Mouse (Mus musculus): ENCODE results near the gene Ccdc42.

Ccdc42 gene

DNA sequence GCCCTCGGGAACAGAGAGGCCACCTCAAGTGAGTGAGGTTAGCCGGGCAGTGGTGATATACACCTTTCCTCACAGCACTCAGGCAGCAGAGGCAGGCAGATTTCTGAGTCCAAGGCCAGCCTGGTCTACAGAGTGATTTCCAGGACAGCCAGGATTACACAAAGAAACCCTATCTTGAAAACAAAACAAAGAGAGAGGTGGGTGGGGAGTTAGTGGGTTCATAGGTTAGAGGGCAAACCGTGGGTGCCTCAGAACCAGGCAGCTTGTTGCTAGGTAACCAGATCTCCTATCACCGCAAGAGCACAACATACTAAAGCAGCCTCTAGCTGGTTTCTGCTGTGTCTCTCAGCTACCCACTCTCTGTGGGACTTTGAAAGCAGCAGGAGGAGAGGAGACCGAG, at the start of gene Ccdc42:
Gene Ccdc42 (plus strand): TSS at position 301 of the 400 bp plus-strand sequence.
- ChIA-PET POLR2A (interaction anchor here in 2 of 4 experiments (1.0 to 2.1 kb wide), 2 partner anchors 104 to 105 kb away, joined by 3 to 11 read pairs; partner anchors contain the start of gene Myh10 (in 2 of the 2)), CTCF (interaction anchor here in 3 of 4 experiments (0.6 to 3.3 kb wide), 13 partner anchors 8 to 312 kb away, joined by 3 to 13 read pairs (median 3); no protein-coding TSS in a partner anchor)

DNA sequence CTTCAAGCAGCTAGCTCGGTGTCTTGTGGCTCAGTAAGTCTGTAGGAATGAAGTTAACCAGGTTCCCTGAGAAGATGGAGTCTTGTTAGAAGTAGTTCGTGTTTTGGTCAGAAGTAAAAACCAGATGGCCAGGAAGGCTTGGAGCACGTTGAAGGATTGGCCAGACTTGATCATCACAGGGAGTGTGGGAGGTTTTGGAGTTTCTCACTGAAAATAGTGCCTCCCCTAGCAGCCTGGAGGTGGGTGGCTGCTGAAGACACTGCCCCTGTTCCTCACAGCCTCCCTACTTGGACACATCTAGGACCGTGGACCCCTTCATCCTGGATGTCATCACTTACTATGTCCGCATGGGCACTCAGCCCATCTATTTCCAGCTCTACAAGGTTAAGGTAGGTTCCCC, 47.2 kb upstream of the Ccdc42 start:
- POLR2A ChIA-PET, result no interaction called here
- CTCF ChIA-PET, result interaction anchor here in 1 of 4 experiments (1.4 kb wide), 1 partner anchor 8 kb away, joined by 6 read pairs; no protein-coding TSS in a partner anchor

DNA sequence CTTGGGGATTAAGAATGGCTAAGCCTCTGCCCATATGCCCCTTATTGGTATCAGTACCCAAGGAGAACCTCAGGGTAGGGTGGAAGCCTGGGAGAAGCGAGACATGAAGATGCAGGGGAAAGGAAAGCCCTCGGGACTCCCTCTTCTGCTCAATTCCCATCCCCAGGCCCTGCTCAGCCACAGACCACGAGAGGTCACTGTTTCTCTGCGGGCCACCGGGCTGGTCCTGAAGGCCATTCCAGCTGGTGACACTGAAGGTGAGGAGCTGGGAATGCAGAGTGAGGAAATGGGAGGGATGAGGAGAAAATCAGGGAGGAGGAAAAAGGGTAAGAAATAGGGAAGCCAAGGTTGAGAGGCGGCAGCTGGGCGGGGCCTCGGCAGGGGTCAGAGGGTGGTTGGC, 42.3 kb upstream of the Ccdc42 start:
- ChIA-PET CTCF (interaction anchor here in 3 of 4 experiments (0.6 to 4.4 kb wide), 8 partner anchors 13 to 540 kb away, joined by 3 to 35 read pairs (median 4); no protein-coding TSS in a partner anchor), POLR2A (interaction anchor here in 2 of 4 experiments (1.1 to 1.5 kb wide), 4 partner anchors 7 to 15 kb away, joined by 3 to 4 read pairs (median 3); no protein-coding TSS in a partner anchor)

DNA sequence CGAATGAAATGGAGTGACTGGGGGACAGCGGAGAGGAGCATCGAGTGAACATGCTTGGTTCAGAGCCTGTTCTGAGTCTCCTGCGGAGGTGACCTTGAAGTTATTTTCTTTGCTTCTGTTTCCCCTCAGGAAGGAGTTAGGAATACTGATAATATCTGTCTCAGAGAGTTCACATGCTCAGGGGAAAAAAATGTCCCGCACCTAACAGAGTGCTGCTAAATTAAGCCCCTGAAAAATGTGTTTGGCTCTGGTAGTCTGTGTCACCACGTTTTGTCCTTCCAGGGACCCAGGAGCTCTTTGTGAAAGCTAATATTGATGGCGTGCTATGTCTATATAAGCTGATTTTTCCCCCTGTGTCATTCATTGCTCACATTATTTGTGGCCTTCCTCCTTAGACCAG, 41.6 kb upstream of the Ccdc42 start:
- POLR2A ChIA-PET, result interaction anchor here in 2 of 4 experiments (1.3 to 1.5 kb wide), 3 partner anchors 8 to 15 kb away, joined by 3 to 4 read pairs (median 3); no protein-coding TSS in a partner anchor
- CTCF ChIA-PET, result interaction anchor here in 3 of 4 experiments (0.6 to 4.4 kb wide), 9 partner anchors 13 to 339 kb away, joined by 3 to 35 read pairs (median 5); no protein-coding TSS in a partner anchor

DNA sequence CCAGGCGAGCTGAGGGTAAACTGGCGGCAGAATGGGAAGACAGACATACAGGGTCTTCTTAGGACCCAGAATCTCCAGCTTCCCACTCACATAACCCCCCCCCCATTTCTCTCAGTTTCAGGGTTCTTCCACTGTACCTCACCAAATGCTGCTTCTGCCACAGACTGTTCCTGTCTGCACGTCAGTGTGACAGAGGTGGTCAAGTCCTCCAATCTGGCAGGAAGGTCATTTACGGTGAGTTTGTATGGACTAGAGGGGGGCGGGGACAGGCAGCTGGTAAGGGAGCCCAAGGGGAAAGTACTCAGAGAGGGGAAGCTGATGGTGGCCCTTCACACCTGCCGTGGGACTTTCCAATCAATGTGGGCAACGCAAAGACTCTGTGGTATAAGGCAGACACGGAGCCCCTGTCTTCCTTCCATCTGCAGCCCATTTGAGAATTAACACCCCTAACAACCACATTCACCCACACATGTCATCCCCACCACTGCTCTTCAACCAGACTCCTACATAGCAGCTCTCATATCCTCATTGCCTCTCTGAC, 41.1 kb upstream of the Ccdc42 start:
- ChIA-PET CTCF (interaction anchor here (0.7 to 4.4 kb wide), 8 partner anchors 10 to 563 kb away, joined by 3 to 35 read pairs (median 4); no protein-coding TSS in a partner anchor), POLR2A (interaction anchor here in 1 of 4 experiments (1.0 to 1.3 kb wide), 2 partner anchors 9 to 15 kb away, joined by 3 to 5 read pairs; no protein-coding TSS in a partner anchor)

DNA sequence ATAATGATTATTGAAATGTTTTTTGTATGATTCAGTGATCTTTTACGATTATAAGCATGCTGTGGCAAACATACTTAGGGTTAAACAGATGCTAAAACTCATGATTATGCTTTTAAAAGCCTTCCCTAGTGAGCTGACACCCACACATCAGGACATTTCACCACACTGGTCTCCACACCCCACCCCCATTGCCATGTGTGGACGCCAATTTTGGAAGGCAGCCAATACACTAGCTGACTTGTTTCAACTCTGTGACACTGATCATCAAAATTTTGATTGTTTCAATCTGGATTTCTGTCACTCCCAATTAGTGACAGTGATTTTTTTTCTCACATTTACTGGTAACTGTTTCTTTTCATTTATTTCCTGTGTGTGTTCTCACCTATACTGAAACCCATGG, 39.3 kb upstream of the Ccdc42 start:
- POLR2A ChIA-PET, result interaction anchor here in 1 of 4 experiments (1.2 kb wide), 1 partner anchor 14 kb away, joined by 3 read pairs; no protein-coding TSS in a partner anchor
- CTCF ChIA-PET, result interaction anchor here in 1 of 4 experiments (1.5 to 3.8 kb wide), 2 partner anchors 10 to 15 kb away, joined by 3 to 31 read pairs; no protein-coding TSS in a partner anchor

DNA sequence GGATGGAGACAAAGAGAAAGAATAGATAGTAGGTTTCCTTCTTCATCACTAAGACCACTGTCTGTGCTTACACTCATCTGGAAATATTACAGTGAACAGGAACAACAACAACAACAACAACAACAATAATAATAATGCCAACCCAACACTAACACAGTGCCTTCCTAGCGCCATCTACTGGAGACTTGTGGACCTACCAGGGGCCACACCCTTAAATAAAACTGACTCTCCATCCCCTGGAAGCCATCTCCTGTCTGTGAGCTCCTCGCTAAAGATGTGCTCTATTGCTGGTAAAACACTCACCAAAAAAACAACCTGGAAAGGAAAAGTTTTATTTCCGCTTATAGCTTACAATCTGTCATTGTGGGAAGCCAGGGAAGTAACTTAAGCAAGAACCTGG, 37.2 kb upstream of the Ccdc42 start:
- ChIA-PET CTCF (interaction anchor here (0.6 to 3.8 kb wide), 22 partner anchors 9 to 936 kb away, joined by 3 to 31 read pairs (median 4); partner anchors contain the start of gene Pik3r5 (in 1 of the 4)), POLR2A (interaction anchor here in 2 of 4 experiments (1.4 to 2.8 kb wide), 3 partner anchors 18 to 142 kb away, joined by 4 to 13 read pairs (median 5); partner anchors contain the start of gene Myh10 (in 1 of the 2))

DNA sequence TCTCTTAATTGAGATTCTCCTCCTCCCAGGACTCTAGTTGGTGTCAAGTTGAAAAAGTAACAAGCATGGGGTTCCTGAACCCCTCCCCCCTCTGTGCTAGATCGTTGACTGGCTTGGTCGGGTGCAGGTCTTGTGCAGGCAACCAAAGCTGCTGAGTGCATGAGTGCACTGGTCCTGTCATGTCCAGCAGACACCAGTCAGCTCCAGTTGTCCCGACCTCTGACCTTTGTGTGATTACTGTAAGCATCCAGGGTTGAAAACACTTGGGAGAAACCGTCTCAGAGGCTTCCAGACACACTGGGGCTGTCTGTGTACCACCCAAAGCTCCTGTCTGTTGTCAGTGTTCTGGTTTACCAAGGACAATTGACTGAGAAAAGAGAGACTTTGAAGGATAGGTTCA, 36.5 kb upstream of the Ccdc42 start:
- ChIA-PET POLR2A (interaction anchor here in 2 of 4 experiments (1.4 to 2.8 kb wide), 4 partner anchors 18 to 302 kb away, joined by 3 to 13 read pairs (median 4); partner anchors contain the start of gene Myh10 (in 1 of the 2)), CTCF (interaction anchor here (0.6 to 3.8 kb wide), 10 partner anchors 14 to 196 kb away, joined by 3 to 31 read pairs (median 4); no protein-coding TSS in a partner anchor)

DNA sequence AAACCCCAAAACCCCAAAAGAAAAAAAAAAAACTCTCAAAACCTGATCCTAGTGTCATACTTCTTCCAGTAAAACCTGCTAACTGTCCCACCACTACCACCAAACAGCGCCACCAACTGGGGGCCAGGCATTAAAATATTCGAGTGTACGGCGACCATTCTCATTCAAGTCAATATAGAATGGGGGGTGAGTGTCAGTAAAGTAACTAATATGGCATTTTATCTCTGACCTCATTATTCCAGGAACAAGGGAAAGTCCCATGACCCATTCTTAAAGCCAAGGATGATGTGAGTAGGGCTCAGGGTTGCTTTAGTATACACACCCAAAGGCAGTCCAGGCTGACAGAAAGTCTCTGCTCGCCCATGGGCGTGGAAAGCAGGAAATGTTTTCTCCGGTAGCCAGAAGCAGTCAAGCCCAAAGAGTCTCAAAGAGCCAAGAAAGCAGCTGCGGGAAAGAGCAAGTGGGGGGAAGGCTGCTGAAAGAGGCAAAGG, 32.8 kb upstream of the Ccdc42 start:
- ChIA-PET POLR2A (interaction anchor here in 3 of 4 experiments (0.6 to 1.4 kb wide), 4 partner anchors 21 to 416 kb away, joined by 3 to 5 read pairs (median 3); no protein-coding TSS in a partner anchor), CTCF (interaction anchor here (0.7 to 1.7 kb wide), 14 partner anchors 11 to 699 kb away, joined by 3 to 10 read pairs (median 4); partner anchors contain the start of genes Myh10 (in 1 of the 4) and Pik3r5 (in 1 of the 4))

DNA sequence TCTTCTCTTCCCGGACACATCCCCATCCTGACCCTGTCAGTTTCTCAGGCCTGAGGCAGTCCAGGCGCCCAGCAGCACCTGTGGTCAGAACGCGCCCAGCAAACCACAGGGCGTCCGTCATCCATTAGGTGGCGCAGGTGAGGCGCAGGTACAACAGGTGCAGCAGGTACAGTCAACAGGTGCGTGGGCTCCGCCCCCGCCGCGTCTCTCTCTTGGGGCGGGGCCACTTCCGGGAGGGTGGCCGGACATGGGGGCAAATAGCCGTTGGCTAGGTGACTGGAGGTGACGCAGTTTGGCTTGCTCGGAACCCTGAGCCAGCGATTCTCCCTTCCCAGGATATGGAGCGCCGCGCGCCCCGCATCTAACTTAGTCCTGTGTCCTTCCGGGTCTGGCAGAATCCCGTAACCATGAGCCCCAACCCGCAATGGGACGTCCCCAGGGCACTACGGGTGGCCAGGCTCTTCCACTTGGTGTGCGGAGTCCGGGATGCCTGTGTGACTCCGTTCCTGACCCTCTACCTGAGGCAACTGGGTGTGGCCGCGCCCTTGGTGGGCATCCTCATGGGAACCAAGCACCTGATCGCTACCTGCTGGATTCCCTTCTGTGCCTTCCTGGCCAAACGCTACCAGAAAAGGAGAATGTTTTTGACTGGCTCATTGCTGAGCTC, 30.8 kb upstream of the Ccdc42 start, which contains the start of gene Mfsd6l:
Gene Mfsd6l (plus strand): TSS at position 269 of the 667 bp plus-strand sequence.
- ChIA-PET CTCF (interaction anchor here (0.6 to 1.9 kb wide), 6 partner anchors 10 to 161 kb away, joined by 3 to 8 read pairs (median 4); no protein-coding TSS in a partner anchor), POLR2A (interaction anchor here in 2 of 4 experiments (1.4 to 1.7 kb wide), 2 partner anchors 24 kb away, joined by 3 to 7 read pairs; no protein-coding TSS in a partner anchor)

DNA sequence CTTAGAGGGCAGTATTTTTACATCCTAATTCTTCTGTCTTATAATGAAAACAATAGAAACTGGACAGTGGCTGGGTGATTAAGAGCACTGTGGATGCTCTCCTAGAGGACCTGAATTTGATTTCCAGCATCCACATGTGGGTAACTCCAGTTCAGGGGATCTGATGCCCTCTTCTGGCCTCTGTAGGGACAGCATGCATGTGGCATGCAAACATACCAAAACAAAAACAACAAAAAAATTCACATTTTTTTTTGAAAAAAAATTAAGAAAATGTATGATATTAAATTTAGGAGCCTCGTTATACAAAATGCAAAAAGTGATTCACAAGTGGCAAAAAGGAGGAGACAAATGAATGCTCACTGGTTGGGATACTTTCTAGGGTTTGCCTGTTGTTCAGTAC, 27.3 kb upstream of the Ccdc42 start:
- CTCF ChIA-PET, result interaction anchor here (0.5 to 1.3 kb wide), 8 partner anchors 9 to 421 kb away, joined by 3 to 6 read pairs (median 5); no protein-coding TSS in a partner anchor
- POLR2A ChIA-PET, result no interaction called here

DNA sequence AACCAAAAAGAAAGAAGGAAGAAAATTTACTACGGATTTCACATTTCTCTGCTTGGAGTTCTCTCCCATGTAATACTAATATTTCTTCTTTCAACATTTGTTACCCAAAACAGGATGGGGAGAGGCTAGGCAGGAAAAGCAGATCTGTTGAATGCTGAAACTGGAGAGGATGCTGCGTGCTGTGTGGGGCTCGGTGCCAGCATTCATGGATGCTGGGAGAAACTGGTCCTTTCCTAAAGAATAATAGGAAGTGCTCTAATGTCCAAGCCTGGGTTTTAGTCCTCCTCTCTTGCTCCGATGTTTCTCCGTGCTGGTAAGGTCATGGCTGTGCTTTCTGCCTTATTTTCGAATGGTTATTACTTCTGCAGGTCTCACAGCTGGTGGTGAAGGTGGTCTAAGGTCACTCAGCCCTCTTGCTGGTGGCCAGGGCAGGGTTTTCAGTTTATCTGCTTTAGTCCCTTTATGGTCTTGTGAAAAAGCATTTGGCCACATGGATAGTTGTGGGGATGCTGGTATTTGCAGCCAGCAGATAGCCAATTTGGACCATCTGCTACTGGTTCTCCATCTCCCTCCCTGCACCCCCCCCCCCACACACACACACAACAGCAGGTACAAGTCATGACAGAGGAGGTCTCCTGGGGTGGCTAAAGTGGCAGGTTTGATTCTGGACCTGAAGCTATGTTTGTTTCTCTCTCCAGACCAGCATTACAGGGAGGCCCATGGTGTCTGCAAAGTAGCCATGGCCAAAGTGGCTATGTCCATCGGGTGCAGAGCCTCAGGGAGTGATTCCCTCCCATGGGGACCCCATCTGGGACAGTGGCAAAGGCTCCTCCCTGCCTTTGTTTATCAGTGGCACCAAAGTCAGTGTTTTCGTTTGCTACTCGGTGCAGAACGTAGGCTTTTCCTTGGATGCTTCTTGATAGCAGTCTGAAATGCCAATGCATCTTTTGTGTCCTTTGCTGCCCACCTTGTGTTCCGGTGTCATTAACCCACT, 24.6 kb upstream of the Ccdc42 start:
- ChIA-PET CTCF (interaction anchor here in 2 of 4 experiments (0.5 to 1.0 kb wide), 4 partner anchors 21 to 443 kb away, joined by 4 to 7 read pairs (median 6); no protein-coding TSS in a partner anchor), POLR2A (interaction anchor here in 2 of 4 experiments (0.6 to 1.3 kb wide), 2 partner anchors 17 to 23 kb away, joined by 4 read pairs; no protein-coding TSS in a partner anchor)

DNA sequence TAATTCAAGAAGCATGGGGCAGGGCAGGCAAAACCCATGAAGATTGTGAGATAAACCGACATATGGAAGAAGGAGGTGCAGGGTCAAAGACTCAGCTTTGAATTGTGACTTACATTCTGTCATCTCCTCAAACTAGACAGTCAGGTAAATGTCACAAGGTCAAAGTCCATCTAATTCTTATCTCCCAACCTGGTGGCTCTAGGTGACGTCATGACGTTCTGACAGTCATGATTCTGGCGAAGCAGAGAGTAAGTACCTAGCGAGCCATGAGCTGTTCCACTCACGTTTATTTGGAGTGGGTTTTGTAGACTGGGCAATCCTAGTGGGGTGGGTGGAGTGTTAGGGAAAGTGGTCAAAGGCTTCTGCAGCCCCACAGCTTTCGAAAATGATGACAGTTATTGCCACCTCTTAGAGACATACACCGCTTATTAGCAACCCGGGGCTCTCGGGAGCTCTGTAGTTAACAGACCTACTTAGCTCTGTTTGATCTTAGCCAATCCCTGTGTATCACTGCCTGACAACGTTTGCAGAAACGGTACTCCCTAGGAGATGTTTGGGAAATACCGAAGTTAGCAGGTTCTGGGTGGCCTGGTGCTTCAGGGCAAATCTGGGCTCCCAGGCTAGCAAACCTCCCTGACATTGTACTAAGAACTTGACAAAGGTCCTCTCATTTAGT, 22.3 kb upstream of the Ccdc42 start:
- POLR2A ChIA-PET, result interaction anchor here in 2 of 4 experiments (0.6 to 1.1 kb wide), 2 partner anchors 14 to 427 kb away, joined by 3 to 5 read pairs; no protein-coding TSS in a partner anchor
- CTCF ChIA-PET, result interaction anchor here in 2 of 4 experiments (0.5 to 2.7 kb wide), 3 partner anchors 15 to 158 kb away, joined by 3 to 7 read pairs (median 5); no protein-coding TSS in a partner anchor

DNA sequence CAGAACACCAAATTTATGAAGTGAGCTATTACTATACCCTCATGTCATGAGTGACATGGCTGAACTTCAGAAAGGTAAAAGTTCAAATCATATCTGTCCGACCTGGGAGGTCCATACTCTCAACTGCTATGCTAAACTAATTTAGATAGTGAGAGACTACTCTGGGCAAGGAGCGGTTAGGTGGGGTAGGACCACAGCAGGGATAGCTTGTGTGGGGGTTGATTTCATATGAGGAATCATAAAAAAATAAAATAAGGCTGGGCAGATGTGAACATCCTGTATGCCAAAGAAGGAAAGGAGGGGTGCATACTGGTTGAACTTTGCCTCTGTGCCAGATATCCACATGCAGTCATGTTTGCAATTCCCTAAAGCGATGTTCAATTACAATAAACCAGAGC, 21.8 kb upstream of the Ccdc42 start:
- POLR2A ChIA-PET, result interaction anchor here in 2 of 4 experiments (0.6 to 1.3 kb wide), 3 partner anchors 13 to 426 kb away, joined by 3 to 6 read pairs (median 5); no protein-coding TSS in a partner anchor
- CTCF ChIA-PET, result interaction anchor here in 3 of 4 experiments (0.5 to 3.2 kb wide), 5 partner anchors 15 to 80 kb away, joined by 3 to 11 read pairs (median 5); no protein-coding TSS in a partner anchor

DNA sequence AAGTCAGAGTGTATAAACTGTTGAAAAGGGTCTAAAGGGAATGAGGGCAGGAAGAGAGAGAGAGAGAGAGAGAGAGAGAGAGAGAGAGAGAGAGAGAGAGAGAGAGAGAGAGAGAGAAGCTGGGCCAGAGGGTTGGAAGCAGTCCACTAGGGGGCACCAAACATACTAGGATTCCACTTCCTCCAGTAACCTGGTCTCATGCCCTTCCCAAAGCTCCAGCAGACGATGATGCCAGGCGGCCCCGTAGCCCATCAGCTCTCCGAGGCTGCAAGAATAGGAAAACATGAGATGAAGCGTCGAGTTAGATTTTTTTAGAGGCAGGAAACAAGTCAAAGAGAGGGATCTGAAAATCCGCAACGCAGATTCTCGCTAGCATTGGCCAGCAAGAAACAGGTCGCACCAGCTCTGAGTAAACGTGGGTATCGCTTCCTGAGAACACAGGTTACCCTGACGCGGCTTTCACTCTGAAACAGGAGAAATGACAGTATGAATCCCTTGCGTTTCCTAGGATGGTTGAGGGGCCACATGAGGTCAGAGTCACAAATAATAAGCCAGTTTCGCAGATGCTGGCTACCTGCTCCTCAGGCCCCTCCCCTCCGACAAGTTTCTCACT, 20.3 kb upstream of the Ccdc42 start:
- ChIA-PET CTCF (interaction anchor here (0.6 to 3.2 kb wide), 77 partner anchors 9 to 1078 kb away, joined by 3 to 12 read pairs (median 4); partner anchors contain the start of genes Ccdc42 (in 1 of the 4), Myh10 (in 1 of the 4) and Pik3r5 (in 1 of the 4)), POLR2A (interaction anchor here in 3 of 4 experiments (0.6 to 1.3 kb wide), 5 partner anchors 34 to 336 kb away, joined by 3 to 8 read pairs (median 6); partner anchors contain the start of gene Myh10 (in 1 of the 3))
